Mouse (Mus musculus): Measurements from ENCODE around the gene Cdc34. TPM values are rescaled to one million over a fixed set of nuclear protein-coding genes. Genes with fewer than 3 reads are reported as not detected.

Gene Cdc34
- polyA plus RNA-seq, 1 experiment from 2014 or later, result 175 TPM

- under 1% methylated on average over 45 of the region's 45 CpGs for WGBS
These were observed 13.0 kb upstream of the Cdc34 start, which contains the start of gene Tpgs1 for GRCm38 (mm10) chr10:79668771-79669575. TSS of gene Tpgs1 (plus strand) at chr10:79669369.

GRCm38 (mm10) chr10:79669576-79670057, 12.4 kb upstream of the Cdc34 start:
- peak overlapping the region; percentile 95 for H3K27ac ChIP-seq (replicated peaks; ENCODE audit: low read depth, low read length)
- H3K27me3 ChIP-seq (ENCODE audit: control insufficient read depth, insufficient read depth, low read length), result no peaks in the 10 kb centered on the region
- H3K36me3 ChIP-seq (ENCODE audit: control insufficient read depth, insufficient read depth, low read length), result peaks cover 3% of the 10 kb centered on the region; the same call in 1 of the 2 replicates
- H3K4me3 ChIP-seq (ENCODE audit: low read depth, low read length), result peak overlapping the region; percentile 98
- peak overlapping the region; percentile 91 for H3K4me2 ChIP-seq (ENCODE audit: low read depth, severe bottlenecking)
- ATAC-seq (ENCODE audit: insufficient number of reproducible peaks, low FRiP score, low TSS enrichment, low read depth) (peak; percentile 49; the same call in 1 of the 2 replicates), DNase-seq (ENCODE audit: low spot score) (peak; percentile 91)
- H3K9me3 ChIP-seq (ENCODE audit: control insufficient read depth, low read length), result no peaks in the 10 kb centered on the region
- H3K4me1 ChIP-seq (ENCODE audit: control insufficient read depth, insufficient read depth, low read length), result peaks cover 8% of the 10 kb centered on the region
- 0% methylated on average over 47 of the region's 47 CpGs for WGBS
- peak overlapping the region; percentile 95 for H3K9ac ChIP-seq (ENCODE audit: low read length)

More at GRCm38 (mm10) chr10:79668771-79669575, 13.0 kb upstream of the Cdc34 start, which contains the start of gene Tpgs1:
- peak within 1 kb of the TSS; percentile 98 for H3K4me3 ChIP-seq (ENCODE audit: low read depth, low read length)
- no peaks in the 10 kb centered on the region for H3K9me3 ChIP-seq (ENCODE audit: control insufficient read depth, low read length)
- H3K4me1 ChIP-seq (ENCODE audit: control insufficient read depth, insufficient read depth, low read length), result peaks cover 8% of the 10 kb centered on the region
- peak within 1 kb of the TSS; percentile 95 for H3K9ac ChIP-seq (ENCODE audit: low read length)
- no peaks in the 10 kb centered on the region for H3K27me3 ChIP-seq (ENCODE audit: control insufficient read depth, insufficient read depth, low read length)
- peaks cover 3% of the 10 kb centered on the region; the same call in 1 of the 2 replicates for H3K36me3 ChIP-seq (ENCODE audit: control insufficient read depth, insufficient read depth, low read length)
- peak within 1 kb of the TSS; percentile 95 for H3K27ac ChIP-seq (replicated peaks; ENCODE audit: low read depth, low read length)
- peak; percentile 74; the same call in 1 of the 2 replicates for ATAC-seq (ENCODE audit: insufficient number of reproducible peaks, low FRiP score, low TSS enrichment, low read depth)
- peak within 1 kb of the TSS; percentile 91 for H3K4me2 ChIP-seq (ENCODE audit: low read depth, severe bottlenecking)
- peak; percentile 92 for DNase-seq (ENCODE audit: low spot score)

GRCm38 (mm10) chr10:79670071-79670888, 11.7 kb upstream of the Cdc34 start:
- no peak for DNase-seq (ENCODE audit: low spot score)
- Histone ChIP-seq H3K27ac (replicated peaks; ENCODE audit: low read depth, low read length) (peak overlapping the region; percentile 95), H3K9ac (ENCODE audit: low read length) (peak overlapping the region; percentile 95), H3K9me3 (ENCODE audit: control insufficient read depth, low read length) (0 out of 2 replicates have a peak, but pooled peaks cover 1% of the 10 kb centered on the region), H3K4me2 (ENCODE audit: low read depth, severe bottlenecking) (peak overlapping the region; percentile 91), H3K4me1 (ENCODE audit: control insufficient read depth, insufficient read depth, low read length) (peaks cover 8% of the 10 kb centered on the region), H3K27me3 (ENCODE audit: control insufficient read depth, insufficient read depth, low read length) (no peaks in the 10 kb centered on the region), H3K36me3 (ENCODE audit: control insufficient read depth, insufficient read depth, low read length) (peaks cover 3% of the 10 kb centered on the region; the same call in 1 of the 2 replicates), H3K4me3 (ENCODE audit: low read depth, low read length) (peak overlapping the region; percentile 98)
- ATAC-seq (ENCODE audit: insufficient number of reproducible peaks, low FRiP score, low TSS enrichment, low read depth), result 0 out of 2 replicates have a peak, but pooled peaks have one; percentile 7
- 36% methylated on average over 15 of the region's 15 CpGs for WGBS

GRCm38 (mm10) chr10:79671396-79672087, 10.5 kb upstream of the Cdc34 start:
- Histone ChIP-seq H3K4me2 (ENCODE audit: low read depth, severe bottlenecking) (no peak overlapping the region), H3K9me3 (ENCODE audit: control insufficient read depth, low read length) (0 out of 2 replicates have a peak, but pooled peaks cover 2% of the 10 kb centered on the region), H3K9ac (ENCODE audit: low read length) (0 out of 2 replicates have a peak overlapping the region, but pooled peaks have one; percentile 27), H3K4me1 (ENCODE audit: control insufficient read depth, insufficient read depth, low read length) (peaks cover 8% of the 10 kb centered on the region), H3K27me3 (ENCODE audit: control insufficient read depth, insufficient read depth, low read length) (no peaks in the 10 kb centered on the region), H3K27ac (replicated peaks; ENCODE audit: low read depth, low read length) (no peak overlapping the region), H3K4me3 (ENCODE audit: low read depth, low read length) (no peak overlapping the region), H3K36me3 (ENCODE audit: control insufficient read depth, insufficient read depth, low read length) (peaks cover 3% of the 10 kb centered on the region; the same call in 1 of the 2 replicates)
- ATAC-seq (ENCODE audit: insufficient number of reproducible peaks, low FRiP score, low TSS enrichment, low read depth), result no peak
- no peak for DNase-seq (ENCODE audit: low spot score)
- 46% methylated on average over 6 of the region's 6 CpGs for WGBS

GRCm38 (mm10) chr10:79672088-79672455, 9.9 kb upstream of the Cdc34 start:
- Histone ChIP-seq H3K4me3 (ENCODE audit: low read depth, low read length) (no peak overlapping the region), H3K27ac (replicated peaks; ENCODE audit: low read depth, low read length) (no peak overlapping the region), H3K27me3 (ENCODE audit: control insufficient read depth, insufficient read depth, low read length) (no peaks in the 10 kb centered on the region), H3K36me3 (ENCODE audit: control insufficient read depth, insufficient read depth, low read length) (peaks cover 3% of the 10 kb centered on the region; the same call in 1 of the 2 replicates), H3K4me2 (ENCODE audit: low read depth, severe bottlenecking) (no peak overlapping the region), H3K9ac (ENCODE audit: low read length) (no peak overlapping the region), H3K4me1 (ENCODE audit: control insufficient read depth, insufficient read depth, low read length) (peaks cover 8% of the 10 kb centered on the region), H3K9me3 (ENCODE audit: control insufficient read depth, low read length) (0 out of 2 replicates have a peak, but pooled peaks cover 2% of the 10 kb centered on the region)
- no peak for ATAC-seq (ENCODE audit: insufficient number of reproducible peaks, low FRiP score, low TSS enrichment, low read depth)
- 59% methylated on average over 3 of the region's 3 CpGs for WGBS
- DNase-seq (ENCODE audit: low spot score), result no peak

GRCm38 (mm10) chr10:79673054-79673453, 8.9 kb upstream of the Cdc34 start:
- DNase-seq (ENCODE audit: low spot score) (no peak), ATAC-seq (ENCODE audit: insufficient number of reproducible peaks, low FRiP score, low TSS enrichment, low read depth) (no peak)
- peaks cover 3% of the 10 kb centered on the region; the same call in 1 of the 2 replicates for H3K36me3 ChIP-seq (ENCODE audit: control insufficient read depth, insufficient read depth, low read length)
- no peak overlapping the region for H3K27ac ChIP-seq (replicated peaks; ENCODE audit: low read depth, low read length)
- H3K9ac ChIP-seq (ENCODE audit: low read length), result no peak overlapping the region
- peaks cover 8% of the 10 kb centered on the region for H3K4me1 ChIP-seq (ENCODE audit: control insufficient read depth, insufficient read depth, low read length)
- no peak overlapping the region for H3K4me2 ChIP-seq (ENCODE audit: low read depth, severe bottlenecking)
- H3K4me3 ChIP-seq (ENCODE audit: low read depth, low read length), result no peak overlapping the region
- no peaks in the 10 kb centered on the region for H3K27me3 ChIP-seq (ENCODE audit: control insufficient read depth, insufficient read depth, low read length)
- 96% methylated on average over 3 of the region's 3 CpGs for WGBS
- 0 out of 2 replicates have a peak, but pooled peaks cover 2% of the 10 kb centered on the region for H3K9me3 ChIP-seq (ENCODE audit: control insufficient read depth, low read length)

- Histone ChIP-seq H3K9me3 (ENCODE audit: control insufficient read depth, low read length) (0 out of 2 replicates have a peak, but pooled peaks cover 2% of the 10 kb centered on the region), H3K36me3 (ENCODE audit: control insufficient read depth, insufficient read depth, low read length) (peaks cover 3% of the 10 kb centered on the region; the same call in 1 of the 2 replicates), H3K4me3 (ENCODE audit: low read depth, low read length) (no peak overlapping the region), H3K4me1 (ENCODE audit: control insufficient read depth, insufficient read depth, low read length) (peaks cover 2% of the 10 kb centered on the region), H3K4me2 (ENCODE audit: low read depth, severe bottlenecking) (no peak overlapping the region), H3K9ac (ENCODE audit: low read length) (no peak overlapping the region), H3K27me3 (ENCODE audit: control insufficient read depth, insufficient read depth, low read length) (no peaks in the 10 kb centered on the region), H3K27ac (replicated peaks; ENCODE audit: low read depth, low read length) (no peak overlapping the region)
- ATAC-seq (ENCODE audit: insufficient number of reproducible peaks, low FRiP score, low TSS enrichment, low read depth) (no peak), DNase-seq (ENCODE audit: low spot score) (no peak)
- WGBS, result 52% methylated on average over 43 of the region's 44 CpGs
These were observed 6.5 kb upstream of the Cdc34 start for GRCm38 (mm10) chr10:79675346-79676035.

Measured in limb, embryonic 11.5 days (tissue).